Mouse (Mus musculus): ENCODE measurements around the gene Rnf182. TPM values are rescaled to one million over a fixed set of nuclear protein-coding genes. Genes with fewer than 3 reads are reported as not detected.

The Rnf182 gene
- polyA plus RNA-seq (2014; fragmentation: Nextera tagmentation; extraction: Ambion mirVana) = 1.5 and 2.2 TPM in 2 replicates

DNA sequence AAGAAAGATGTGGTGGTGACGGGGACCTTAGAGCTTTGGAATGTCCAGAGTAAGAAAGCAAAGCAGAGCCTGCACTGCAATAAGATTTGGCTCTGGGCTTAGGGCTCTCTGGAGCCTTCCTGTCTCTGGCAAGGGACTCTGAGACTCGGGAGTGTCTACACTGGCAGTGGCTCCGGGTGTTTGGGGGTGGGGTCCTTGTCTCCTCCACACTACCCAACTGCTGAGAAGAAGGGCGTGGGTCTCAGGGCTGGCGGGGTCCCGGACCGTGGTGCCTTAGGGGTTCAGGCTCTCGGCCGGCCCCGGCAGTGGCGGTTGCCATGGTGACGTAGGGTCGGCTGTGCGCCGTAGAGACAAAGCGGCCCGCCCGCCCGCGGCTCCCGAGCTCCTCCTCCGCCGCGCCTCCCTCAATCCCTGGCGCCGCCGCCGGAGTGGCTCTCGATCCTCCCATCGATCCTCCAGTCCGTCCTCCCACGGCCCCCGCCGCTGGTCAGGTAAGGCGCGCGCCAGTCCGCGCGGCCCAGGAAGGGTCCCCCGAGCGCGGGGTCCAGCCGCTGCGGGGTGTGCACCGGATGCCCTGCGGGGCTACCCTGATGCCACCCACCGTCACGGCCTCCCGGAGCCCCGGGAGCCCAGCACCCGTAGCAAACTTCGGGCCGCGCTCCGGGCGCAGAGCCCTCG, at the start of gene Rnf182:
Gene Rnf182 (plus strand): TSS at position 134 of the 678 bp plus-strand sequence.
- Histone ChIP-seq H3K36me3 (ENCODE audit: control insufficient read depth, insufficient read depth, low read length) (no peaks in the 10 kb centered on the region), H3K27me3 (replicated peaks; ENCODE audit: control insufficient read depth, insufficient read depth, low read length) (0 out of 2 replicates have a peak, but pooled peaks cover 5% of the 10 kb centered on the region), H3K4me2 (ENCODE audit: low read length) (peak within 1 kb of the TSS; percentile 78), H3K27ac (ENCODE audit: low read depth) (no peak within 1 kb of the TSS), H3K4me3 (ENCODE audit: low read depth, low read length) (peak within 1 kb of the TSS; percentile 65), H3K9me3 (ENCODE audit: control insufficient read depth, low read length) (no peaks in the 10 kb centered on the region), H3K4me1 (replicated peaks; ENCODE audit: control insufficient read depth, insufficient read depth, low read length) (peaks cover 5% of the 10 kb centered on the region; the same call in 1 of the 2 replicates), H3K9ac (ENCODE audit: low read length) (peak within 1 kb of the TSS; percentile 51)
- under 1% methylated on average over 58 of the region's 58 CpGs for WGBS
- DNase-seq (ENCODE audit: low spot score) (peak; percentile 88), ATAC-seq (replicated peaks; ENCODE audit: low FRiP score, low TSS enrichment, low read depth) (peak; percentile 92)

DNA sequence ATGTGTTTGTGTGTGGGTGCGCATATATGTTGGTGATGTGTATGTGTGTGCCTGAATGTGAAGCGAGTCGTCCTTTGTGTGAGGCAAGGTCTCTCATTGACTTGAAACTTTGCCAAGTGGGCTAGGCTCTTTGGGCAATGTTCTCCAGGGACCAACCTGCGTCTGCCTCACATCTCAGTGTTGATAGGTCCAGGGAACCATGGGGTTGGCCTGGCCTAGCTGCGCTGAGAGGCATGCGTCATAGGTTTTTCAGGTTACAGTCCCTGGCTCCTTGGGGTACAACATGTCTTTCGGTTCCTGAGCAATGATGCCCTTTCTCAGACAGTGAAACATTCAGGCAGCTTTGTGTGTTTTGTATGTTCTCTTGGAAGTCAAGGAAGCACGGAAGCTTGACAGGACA, 49.3 kb upstream of the Rnf182 start:
- no peak overlapping the region for H3K27ac ChIP-seq (ENCODE audit: low read depth)
- DNase-seq (ENCODE audit: low spot score) = no peak
- 0 out of 2 replicates have a peak, but pooled peaks cover 5% of the 10 kb centered on the region for H3K9me3 ChIP-seq (ENCODE audit: control insufficient read depth, low read length)
- H3K27me3 ChIP-seq (replicated peaks; ENCODE audit: control insufficient read depth, insufficient read depth, low read length) = no peaks in the 10 kb centered on the region
- no peak overlapping the region for H3K9ac ChIP-seq (ENCODE audit: low read length)
- H3K4me3 ChIP-seq (ENCODE audit: low read depth, low read length) = no peak overlapping the region
- 0 out of 2 replicates have a peak, but pooled peaks cover 1% of the 10 kb centered on the region for H3K4me1 ChIP-seq (replicated peaks; ENCODE audit: control insufficient read depth, insufficient read depth, low read length)
- WGBS = 92% methylated on average over 8 of the region's 8 CpGs
- ATAC-seq (replicated peaks; ENCODE audit: low FRiP score, low TSS enrichment, low read depth) = no peak
- H3K4me2 ChIP-seq (ENCODE audit: low read length) = no peak overlapping the region
- H3K36me3 ChIP-seq (ENCODE audit: control insufficient read depth, insufficient read depth, low read length) = no peaks in the 10 kb centered on the region

DNA sequence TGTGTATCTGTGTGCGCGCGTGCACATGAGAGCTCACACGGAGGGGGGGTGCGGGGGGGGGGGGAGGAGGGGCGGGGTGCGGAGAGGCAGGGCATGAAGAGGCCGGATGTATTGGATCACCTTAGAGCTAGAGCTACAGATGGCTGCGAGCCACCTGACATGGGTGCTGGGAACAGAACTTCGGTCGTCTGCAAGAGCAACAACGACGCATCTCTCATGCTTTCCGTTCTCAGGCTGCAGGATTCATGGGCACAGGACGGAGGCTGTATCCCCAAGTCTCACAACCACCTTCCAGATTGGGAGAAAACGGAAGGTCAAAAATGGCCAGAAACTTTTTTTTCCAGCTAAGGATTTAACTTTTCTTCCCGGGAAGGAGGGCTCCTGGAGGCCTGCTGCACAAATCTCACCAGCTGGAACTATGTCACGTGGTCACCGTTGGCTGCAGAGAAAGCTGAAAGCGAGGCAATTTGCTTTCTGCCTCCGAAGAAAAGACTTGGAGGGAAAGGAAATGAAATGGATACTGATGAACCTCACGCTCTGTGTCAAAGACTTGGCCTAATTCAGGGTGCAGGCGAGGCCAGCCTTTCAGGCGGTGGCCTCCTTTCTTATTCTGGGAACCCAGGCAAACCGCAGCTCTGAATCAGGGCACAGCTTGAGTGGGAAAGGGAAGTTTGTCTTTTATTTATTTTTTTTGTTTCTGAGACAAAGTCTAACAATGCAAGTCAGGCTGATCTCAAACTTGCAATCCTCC, 48.2 kb upstream of the Rnf182 start:
- Histone ChIP-seq H3K4me3 (ENCODE audit: low read depth, low read length) (no peak overlapping the region), H3K9ac (ENCODE audit: low read length) (no peak overlapping the region), H3K27ac (ENCODE audit: low read depth) (peak overlapping the region; percentile 57; the same call in 1 of the 2 replicates), H3K4me1 (replicated peaks; ENCODE audit: control insufficient read depth, insufficient read depth, low read length) (no peaks in the 10 kb centered on the region), H3K9me3 (ENCODE audit: control insufficient read depth, low read length) (0 out of 2 replicates have a peak, but pooled peaks cover 6% of the 10 kb centered on the region), H3K36me3 (ENCODE audit: control insufficient read depth, insufficient read depth, low read length) (no peaks in the 10 kb centered on the region), H3K4me2 (ENCODE audit: low read length) (no peak overlapping the region), H3K27me3 (replicated peaks; ENCODE audit: control insufficient read depth, insufficient read depth, low read length) (no peaks in the 10 kb centered on the region)
- ATAC-seq (replicated peaks; ENCODE audit: low FRiP score, low TSS enrichment, low read depth) (no peak), DNase-seq (ENCODE audit: low spot score) (no peak)
- WGBS = 62% methylated on average over 25 of the region's 25 CpGs

DNA sequence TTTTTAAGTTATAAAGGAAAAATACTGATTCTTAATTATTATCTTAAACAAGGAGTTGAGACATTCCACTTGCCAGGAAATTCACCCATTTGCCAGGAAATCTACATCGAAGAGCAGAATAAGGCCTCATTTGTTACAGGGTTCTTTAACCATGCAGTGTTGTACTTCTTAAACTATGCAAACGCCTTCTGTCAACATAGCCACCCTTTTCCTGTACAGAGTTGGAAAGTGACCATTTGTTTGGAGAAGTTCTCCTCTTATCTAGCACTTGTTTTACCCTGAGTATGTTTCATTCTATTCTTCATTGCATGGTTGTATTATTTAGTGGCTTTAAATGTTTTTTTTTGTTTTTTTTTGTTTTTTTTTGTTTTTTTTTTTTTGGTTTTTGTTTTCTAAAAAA, 41.5 kb upstream of the Rnf182 start:
- no peak for DNase-seq (ENCODE audit: low spot score)
- ATAC-seq (replicated peaks; ENCODE audit: low FRiP score, low TSS enrichment, low read depth) = no peak
- H3K4me1 ChIP-seq (replicated peaks; ENCODE audit: control insufficient read depth, insufficient read depth, low read length) = no peaks in the 10 kb centered on the region

DNA sequence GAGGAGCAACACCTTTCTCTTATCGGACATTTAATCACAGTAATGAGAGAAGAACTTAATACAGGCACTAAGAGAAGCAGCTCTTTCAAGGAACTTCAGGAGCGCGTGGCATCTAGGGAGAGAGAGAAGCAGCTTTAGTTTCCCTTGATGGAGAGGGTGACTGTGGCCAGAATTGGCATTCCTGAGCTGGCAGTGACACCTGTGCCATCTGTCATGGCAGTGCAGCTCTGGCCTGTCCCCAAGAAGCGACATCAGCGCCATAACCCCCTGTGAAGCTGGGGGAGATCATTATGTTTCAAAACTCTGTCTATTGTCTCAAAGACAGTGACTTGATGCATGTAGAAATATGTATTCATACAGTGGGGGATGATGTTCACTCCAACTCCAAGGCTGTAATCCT, 40.1 kb upstream of the Rnf182 start:
- Histone ChIP-seq H3K36me3 (ENCODE audit: control insufficient read depth, insufficient read depth, low read length) (no peaks in the 10 kb centered on the region), H3K4me1 (replicated peaks; ENCODE audit: control insufficient read depth, insufficient read depth, low read length) (no peaks in the 10 kb centered on the region), H3K27ac (ENCODE audit: low read depth) (no peak overlapping the region), H3K9ac (ENCODE audit: low read length) (no peak overlapping the region), H3K4me3 (ENCODE audit: low read depth, low read length) (no peak overlapping the region), H3K4me2 (ENCODE audit: low read length) (no peak overlapping the region), H3K27me3 (replicated peaks; ENCODE audit: control insufficient read depth, insufficient read depth, low read length) (no peaks in the 10 kb centered on the region), H3K9me3 (ENCODE audit: control insufficient read depth, low read length) (0 out of 2 replicates have a peak, but pooled peaks cover 6% of the 10 kb centered on the region)
- DNase-seq (ENCODE audit: low spot score) (no peak), ATAC-seq (replicated peaks; ENCODE audit: low FRiP score, low TSS enrichment, low read depth) (no peak)
- 96% methylated on average over 5 of the region's 5 CpGs for WGBS

More for the DNA sequence above, 41.5 kb upstream of the Rnf182 start:
- H3K9me3 ChIP-seq (ENCODE audit: control insufficient read depth, low read length) = 0 out of 2 replicates have a peak, but pooled peaks cover 6% of the 10 kb centered on the region
- 72% methylated on average over 2 of the region's 2 CpGs for WGBS
- no peak overlapping the region for H3K27ac ChIP-seq (ENCODE audit: low read depth)
- no peak overlapping the region for H3K4me3 ChIP-seq (ENCODE audit: low read depth, low read length)
- H3K9ac ChIP-seq (ENCODE audit: low read length) = no peak overlapping the region
- H3K36me3 ChIP-seq (ENCODE audit: control insufficient read depth, insufficient read depth, low read length) = no peaks in the 10 kb centered on the region
- no peaks in the 10 kb centered on the region for H3K27me3 ChIP-seq (replicated peaks; ENCODE audit: control insufficient read depth, insufficient read depth, low read length)
- H3K4me2 ChIP-seq (ENCODE audit: low read length) = no peak overlapping the region

DNA sequence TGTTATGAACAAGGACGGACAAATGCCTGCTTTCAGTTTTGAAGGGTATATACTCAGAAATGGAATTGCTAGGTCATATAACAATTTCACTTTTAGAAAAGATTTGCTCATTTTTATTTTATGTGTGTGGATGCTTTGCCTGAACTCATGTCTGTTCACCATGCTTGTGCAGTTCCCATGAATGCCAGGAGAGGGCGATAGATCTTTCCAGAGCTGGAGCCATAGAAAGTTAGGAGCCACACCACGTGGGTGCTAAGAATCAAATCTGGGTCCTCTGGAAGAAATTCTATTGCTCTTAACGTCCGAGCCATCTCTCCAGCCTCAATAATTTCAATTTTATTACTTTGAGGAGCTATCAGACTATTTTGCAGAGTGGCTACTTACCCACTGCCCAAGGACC, 38.3 kb upstream of the Rnf182 start:
- H3K4me3 ChIP-seq (ENCODE audit: low read depth, low read length) = no peak overlapping the region
- H3K9me3 ChIP-seq (ENCODE audit: control insufficient read depth, low read length) = no peaks in the 10 kb centered on the region
- no peak overlapping the region for H3K9ac ChIP-seq (ENCODE audit: low read length)
- no peaks in the 10 kb centered on the region for H3K27me3 ChIP-seq (replicated peaks; ENCODE audit: control insufficient read depth, insufficient read depth, low read length)
- ATAC-seq (replicated peaks; ENCODE audit: low FRiP score, low TSS enrichment, low read depth) (no peak), DNase-seq (ENCODE audit: low spot score) (no peak)
- H3K4me1 ChIP-seq (replicated peaks; ENCODE audit: control insufficient read depth, insufficient read depth, low read length) = no peaks in the 10 kb centered on the region
- H3K36me3 ChIP-seq (ENCODE audit: control insufficient read depth, insufficient read depth, low read length) = no peaks in the 10 kb centered on the region
- H3K27ac ChIP-seq (ENCODE audit: low read depth) = no peak overlapping the region
- H3K4me2 ChIP-seq (ENCODE audit: low read length) = no peak overlapping the region
- 70% methylated on average over 5 of the region's 5 CpGs for WGBS

DNA sequence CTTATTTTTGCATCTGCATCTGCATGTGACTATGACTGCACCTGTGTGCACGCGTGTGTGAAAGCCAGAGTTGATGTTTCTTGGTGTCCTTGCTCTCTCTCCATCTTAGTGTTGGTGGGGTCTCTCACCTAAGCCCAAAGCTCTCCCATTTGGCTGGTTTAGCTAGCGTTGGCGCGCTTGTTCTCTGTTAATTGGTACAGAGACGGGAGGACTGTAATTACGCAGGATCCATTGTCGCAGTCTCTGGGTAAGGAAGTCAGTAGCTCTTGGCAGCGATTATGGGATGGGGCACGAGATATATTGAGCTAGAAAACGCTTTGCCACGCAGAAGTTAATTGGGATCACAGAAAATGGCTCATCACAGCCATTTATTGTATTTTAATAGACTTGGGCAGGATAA, 37.7 kb upstream of the Rnf182 start:
- no peak for ATAC-seq (replicated peaks; ENCODE audit: low FRiP score, low TSS enrichment, low read depth)

DNA sequence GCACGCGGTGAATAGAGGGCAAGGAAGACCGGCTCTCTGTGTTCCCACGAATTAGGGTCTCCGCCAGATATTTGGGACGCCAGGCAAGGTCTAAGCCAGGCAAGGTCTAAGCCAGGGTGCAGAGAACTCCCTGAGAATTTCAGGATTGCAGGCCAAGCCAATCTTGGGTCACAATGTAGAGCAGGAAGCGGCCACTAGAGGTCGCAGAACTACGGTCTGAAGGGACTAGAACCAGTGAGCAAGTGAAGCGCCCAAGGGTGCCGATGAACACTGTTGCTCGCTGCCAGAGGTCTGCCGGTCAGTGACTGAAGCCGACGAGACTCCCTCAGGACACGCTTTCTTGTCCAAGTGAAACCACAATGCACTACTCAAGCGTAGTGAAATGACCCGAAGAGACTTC, 35.8 kb upstream of the Rnf182 start:
- Histone ChIP-seq H3K4me1 (replicated peaks; ENCODE audit: control insufficient read depth, insufficient read depth, low read length) (no peaks in the 10 kb centered on the region), H3K27me3 (replicated peaks; ENCODE audit: control insufficient read depth, insufficient read depth, low read length) (no peaks in the 10 kb centered on the region), H3K27ac (ENCODE audit: low read depth) (no peak overlapping the region), H3K9ac (ENCODE audit: low read length) (no peak overlapping the region), H3K36me3 (ENCODE audit: control insufficient read depth, insufficient read depth, low read length) (no peaks in the 10 kb centered on the region), H3K4me2 (ENCODE audit: low read length) (no peak overlapping the region), H3K9me3 (ENCODE audit: control insufficient read depth, low read length) (no peaks in the 10 kb centered on the region), H3K4me3 (ENCODE audit: low read depth, low read length) (no peak overlapping the region)
- DNase-seq (ENCODE audit: low spot score) (peak; percentile 87), ATAC-seq (replicated peaks; ENCODE audit: low FRiP score, low TSS enrichment, low read depth) (no peak)
- WGBS = 26% methylated on average over 18 of the region's 18 CpGs

More for the DNA sequence above, 37.7 kb upstream of the Rnf182 start:
- Histone ChIP-seq H3K27me3 (replicated peaks; ENCODE audit: control insufficient read depth, insufficient read depth, low read length) (no peaks in the 10 kb centered on the region), H3K36me3 (ENCODE audit: control insufficient read depth, insufficient read depth, low read length) (no peaks in the 10 kb centered on the region), H3K4me2 (ENCODE audit: low read length) (no peak overlapping the region), H3K9ac (ENCODE audit: low read length) (no peak overlapping the region), H3K9me3 (ENCODE audit: control insufficient read depth, low read length) (no peaks in the 10 kb centered on the region), H3K4me1 (replicated peaks; ENCODE audit: control insufficient read depth, insufficient read depth, low read length) (no peaks in the 10 kb centered on the region), H3K4me3 (ENCODE audit: low read depth, low read length) (no peak overlapping the region), H3K27ac (ENCODE audit: low read depth) (no peak overlapping the region)
- DNase-seq (ENCODE audit: low spot score) = no peak
- 89% methylated on average over 12 of the region's 12 CpGs for WGBS

All from intestine, embryonic 14.5 days (tissue).